Mouse (Mus musculus) erythroblast, embryonic 14.5 days (primary cell): Measurements from ENCODE around the gene Dnajc25.

Experiments
- GATA1 ChIP-seq: IDR thresholded peaks from 2 replicates; pipeline ENCODE4 v1.6.1; 2012; ENCODE audit warnings: low read length, inconsistent platforms, mixed read lengths
- TAL1 ChIP-seq: IDR thresholded peaks from 3 replicates; pipeline ENCODE4 v1.6.1; 2012; ENCODE audit warnings: low read length, inconsistent platforms, mixed read lengths

DNA sequence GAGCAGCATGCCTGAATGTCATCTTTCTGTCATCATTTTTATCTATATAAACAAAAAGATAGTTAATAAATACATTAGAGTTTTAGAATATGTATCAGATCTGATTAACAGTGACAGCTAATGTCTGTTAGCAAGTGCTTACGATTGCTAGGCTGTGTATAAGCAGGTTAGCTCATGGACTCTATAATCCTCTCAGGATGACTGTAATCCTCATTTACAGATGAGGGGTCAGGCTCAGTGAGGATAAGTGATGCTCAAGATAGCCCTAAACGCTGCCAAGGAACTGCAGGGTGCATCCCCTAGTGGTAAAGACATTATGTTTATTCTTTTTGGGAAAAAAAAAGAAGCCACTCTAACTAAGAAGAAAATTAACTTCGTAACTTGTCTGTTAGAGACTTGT lies 74.4 kb downstream of the Dnajc25 start:
- TF ChIP-seq GATA1 (no peak), TAL1 (no peak)
